Mouse (Mus musculus): ENCODE measurements around the gene Lrrc61. TPM values are rescaled to one million over a fixed set of nuclear protein-coding genes. Genes with fewer than 3 reads are reported as not detected.
"Not testable (repeated sequence)": the region's sequence is repeated elsewhere in the genome, so short reads cannot be mapped to it uniquely, and the experiment has no call there.

The Lrrc61 gene
- polyA plus RNA-seq (2012; ENCODE audit: insufficient read depth, low replicate concordance): 9.9 and 12.4 TPM in 2 replicates

- Histone ChIP-seq H3K4me3 (replicated peaks) (peak within 1 kb of the TSS; percentile 92), H3K27me3 (replicated peaks) (no peaks in the 10 kb centered on the region), H3K4me1 (peaks cover 28% of the 10 kb centered on the region), H3K36me3 (replicated peaks; ENCODE audit: low read length) (peaks cover 35% of the 10 kb centered on the region), H3K9me3 (no peaks in the 10 kb centered on the region)
- TF ChIP-seq GATA1 (IDR thresholded peaks at IDR 0.05; ENCODE audit: borderline replicate concordance, low read length): no peak
- no peak for TF ChIP-seq FLI1 (IDR thresholded peaks at IDR 0.05; ENCODE audit: low read length)
Observed at GRCm38 (mm10) chr6:48554280-48555103, at the start of gene Lrrc61. Lrrc61 (plus strand) TSS chr6:48554796.

GRCm38 (mm10) chr6:48508087-48508486, 46.5 kb upstream of the Lrrc61 start:
- no peak for TF ChIP-seq GATA1 (IDR thresholded peaks at IDR 0.05; ENCODE audit: borderline replicate concordance, low read length)
- TF ChIP-seq FLI1 (IDR thresholded peaks at IDR 0.05; ENCODE audit: low read length): no peak
- Histone ChIP-seq H3K9me3 (no peaks in the 10 kb centered on the region), H3K27me3 (replicated peaks) (peaks cover 36% of the 10 kb centered on the region), H3K4me3 (replicated peaks) (no peak overlapping the region), H3K4me1 (peaks cover 16% of the 10 kb centered on the region), H3K36me3 (replicated peaks; ENCODE audit: low read length) (peaks cover 8% of the 10 kb centered on the region)

DNA sequence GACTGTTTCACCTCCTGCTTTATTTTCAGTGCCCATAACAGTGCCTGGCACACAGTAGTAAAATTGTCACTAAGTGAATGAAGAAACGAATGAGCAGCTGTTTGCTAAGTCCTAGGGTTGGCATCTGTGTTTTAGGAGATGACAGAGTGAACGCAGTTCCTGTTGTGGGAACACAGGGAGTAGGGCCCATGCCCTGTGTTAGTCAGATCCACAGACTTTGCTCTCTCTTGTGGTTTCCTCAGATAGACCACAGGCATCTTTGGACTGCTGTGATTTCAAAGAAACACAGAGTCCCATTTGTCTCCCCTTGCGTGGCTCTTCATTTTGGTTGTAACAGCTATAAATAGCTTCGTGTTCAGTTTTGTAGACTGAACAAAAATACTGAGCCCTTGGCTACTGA, 44.2 kb upstream of the Lrrc61 start:
- H3K4me3 ChIP-seq (replicated peaks): no peak overlapping the region
- no peaks in the 10 kb centered on the region for H3K9me3 ChIP-seq
- H3K27me3 ChIP-seq (replicated peaks): peaks cover 39% of the 10 kb centered on the region
- no peak for TF ChIP-seq FLI1 (IDR thresholded peaks at IDR 0.05; ENCODE audit: low read length)
- no peak for TF ChIP-seq GATA1 (IDR thresholded peaks at IDR 0.05; ENCODE audit: borderline replicate concordance, low read length)
- H3K4me1 ChIP-seq: peaks cover 2% of the 10 kb centered on the region; the same call in 1 of the 2 replicates
- peaks cover 15% of the 10 kb centered on the region for H3K36me3 ChIP-seq (replicated peaks; ENCODE audit: low read length)

DNA sequence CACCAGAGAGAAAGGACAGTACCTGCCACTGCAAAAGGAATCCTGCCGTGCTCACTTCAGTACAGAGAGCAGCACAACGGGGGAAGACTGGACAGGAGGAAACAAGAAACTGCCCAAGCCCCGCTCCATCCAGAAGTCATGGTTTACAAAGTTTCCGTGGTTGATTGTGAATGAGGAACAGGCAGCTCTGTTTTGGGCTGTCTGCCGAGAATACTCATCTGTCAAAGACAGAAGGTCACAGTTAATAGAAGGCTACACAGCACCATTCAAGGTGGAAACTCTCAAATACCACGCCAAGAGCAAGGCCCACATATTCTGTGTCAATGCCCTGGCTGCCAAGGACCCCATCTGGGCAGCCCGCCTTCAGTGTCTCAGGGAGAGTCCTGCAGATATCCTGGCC, 42.7 kb upstream of the Lrrc61 start:
- Histone ChIP-seq H3K9me3 (peaks cover 9% of the 10 kb centered on the region), H3K36me3 (replicated peaks; ENCODE audit: low read length) (peaks cover 28% of the 10 kb centered on the region), H3K4me3 (replicated peaks) (no peak overlapping the region), H3K27me3 (replicated peaks) (peaks cover 34% of the 10 kb centered on the region), H3K4me1 (peaks cover 2% of the 10 kb centered on the region; the same call in 1 of the 2 replicates)
- TF ChIP-seq FLI1 (IDR thresholded peaks at IDR 0.05; ENCODE audit: low read length) (no peak), GATA1 (IDR thresholded peaks at IDR 0.05; ENCODE audit: borderline replicate concordance, low read length) (no peak)

DNA sequence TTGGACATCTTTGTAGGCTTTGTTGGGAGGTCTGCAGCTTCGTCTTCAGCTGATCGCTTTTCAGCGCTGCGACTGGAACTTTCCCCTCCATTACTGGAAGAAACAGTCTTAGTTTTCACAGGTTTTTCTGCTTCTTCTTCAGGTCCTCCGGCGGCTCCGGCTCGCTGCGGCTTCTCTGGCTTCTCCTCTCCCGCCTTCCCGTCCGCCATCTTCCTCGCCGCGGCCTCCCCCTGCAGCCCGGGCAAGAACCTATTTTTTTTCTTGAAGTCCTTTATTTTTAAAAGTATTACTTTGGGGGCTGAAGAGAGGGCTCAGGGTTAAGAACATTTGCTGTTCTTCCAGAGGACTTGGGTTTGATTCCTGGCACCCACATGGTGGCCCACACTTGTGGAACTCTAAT, 29.7 kb upstream of the Lrrc61 start:
- H3K9me3 ChIP-seq; H3K4me3 ChIP-seq (replicated peaks); H3K4me1 ChIP-seq: not testable (repeated sequence)
- Histone ChIP-seq H3K27me3 (replicated peaks) (peaks cover 31% of the 10 kb centered on the region), H3K36me3 (replicated peaks; ENCODE audit: low read length) (peaks cover 19% of the 10 kb centered on the region)

GRCm38 (mm10) chr6:48527901-48528300, 26.7 kb upstream of the Lrrc61 start:
- TF ChIP-seq FLI1 (IDR thresholded peaks at IDR 0.05; ENCODE audit: low read length) (no peak), GATA1 (IDR thresholded peaks at IDR 0.05; ENCODE audit: borderline replicate concordance, low read length) (no peak)
- Histone ChIP-seq H3K27me3 (replicated peaks) (peaks cover 60% of the 10 kb centered on the region), H3K9me3 (no peaks in the 10 kb centered on the region), H3K4me3 (replicated peaks) (no peak overlapping the region), H3K4me1 (peaks cover 29% of the 10 kb centered on the region), H3K36me3 (replicated peaks; ENCODE audit: low read length) (peaks cover 31% of the 10 kb centered on the region)

- TF ChIP-seq GATA1 (IDR thresholded peaks at IDR 0.05; ENCODE audit: borderline replicate concordance, low read length): no peak
- no peak for TF ChIP-seq FLI1 (IDR thresholded peaks at IDR 0.05; ENCODE audit: low read length)
- H3K4me1 ChIP-seq: peaks cover 29% of the 10 kb centered on the region
- H3K27me3 ChIP-seq (replicated peaks): peaks cover 73% of the 10 kb centered on the region
- no peak overlapping the region for H3K4me3 ChIP-seq (replicated peaks)
- no peaks in the 10 kb centered on the region for H3K9me3 ChIP-seq
- H3K36me3 ChIP-seq (replicated peaks; ENCODE audit: low read length): peaks cover 32% of the 10 kb centered on the region
Observed at GRCm38 (mm10) chr6:48529261-48529660, 25.3 kb upstream of the Lrrc61 start.

DNA sequence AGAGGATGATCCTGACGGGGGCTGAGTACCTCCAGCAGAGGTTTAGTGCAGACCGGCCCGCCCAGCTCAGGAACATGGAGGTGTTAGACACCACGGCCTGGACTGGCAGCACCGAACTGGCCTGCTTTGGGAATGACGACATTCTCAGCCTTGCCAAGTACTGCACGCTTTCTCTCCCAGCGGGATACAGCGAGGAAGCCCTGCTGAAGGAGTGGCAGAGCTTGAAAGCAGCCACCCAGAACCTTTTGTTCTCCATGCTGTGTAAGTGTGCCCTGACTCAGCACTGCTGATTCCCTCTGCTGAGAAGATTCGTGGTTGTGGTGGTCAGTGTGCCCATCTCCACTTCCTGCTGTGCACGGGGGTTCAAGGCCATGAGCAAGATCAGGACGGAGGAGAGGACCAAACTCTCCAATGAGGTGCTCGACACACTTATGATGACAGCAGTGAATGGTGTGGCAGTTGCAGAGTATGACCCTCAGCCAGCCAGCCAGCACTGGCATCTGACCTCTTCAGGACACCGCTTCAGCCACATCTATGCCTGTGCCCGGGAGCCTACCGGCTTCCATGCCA, 24.6 kb upstream of the Lrrc61 start:
- TF ChIP-seq GATA1 (IDR thresholded peaks at IDR 0.05; ENCODE audit: borderline replicate concordance, low read length) (no peak), FLI1 (IDR thresholded peaks at IDR 0.05; ENCODE audit: low read length) (no peak)
- Histone ChIP-seq H3K4me1 (peaks cover 29% of the 10 kb centered on the region), H3K36me3 (replicated peaks; ENCODE audit: low read length) (peaks cover 32% of the 10 kb centered on the region), H3K4me3 (replicated peaks) (no peak overlapping the region), H3K27me3 (replicated peaks) (peaks cover 79% of the 10 kb centered on the region), H3K9me3 (no peaks in the 10 kb centered on the region)

DNA sequence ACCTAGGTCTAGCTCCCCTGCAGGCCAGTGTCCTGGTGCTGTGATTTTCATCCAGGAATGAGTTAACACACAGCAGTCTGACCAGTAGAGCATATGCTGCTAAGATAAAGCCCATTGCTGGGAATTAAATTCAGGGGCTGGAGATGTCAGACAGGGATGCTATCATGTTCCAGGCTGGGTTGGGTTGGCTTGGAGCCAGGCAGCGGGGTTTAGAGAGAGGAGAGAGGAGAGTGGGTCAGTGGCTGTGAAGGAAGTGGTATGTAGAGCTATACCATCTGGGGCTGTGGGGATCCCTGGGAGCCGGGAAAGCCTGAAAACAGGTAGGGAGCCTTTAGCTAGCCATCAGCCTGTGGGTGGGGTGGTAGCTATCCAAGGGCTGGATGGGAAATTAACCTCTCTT, 23.7 kb upstream of the Lrrc61 start:
- peaks cover 32% of the 10 kb centered on the region for H3K36me3 ChIP-seq (replicated peaks; ENCODE audit: low read length)

GRCm38 (mm10) chr6:48533475-48533874, 21.1 kb upstream of the Lrrc61 start:
- H3K36me3 ChIP-seq (replicated peaks; ENCODE audit: low read length): peaks cover 21% of the 10 kb centered on the region
- TF ChIP-seq FLI1 (IDR thresholded peaks at IDR 0.05; ENCODE audit: low read length) (no peak), GATA1 (IDR thresholded peaks at IDR 0.05; ENCODE audit: borderline replicate concordance, low read length) (no peak)
- H3K4me3 ChIP-seq (replicated peaks): no peak overlapping the region
- H3K9me3 ChIP-seq: no peaks in the 10 kb centered on the region
- peaks cover 54% of the 10 kb centered on the region for H3K4me1 ChIP-seq
- peaks cover 95% of the 10 kb centered on the region for H3K27me3 ChIP-seq (replicated peaks)

More for the DNA sequence above, 23.7 kb upstream of the Lrrc61 start:
- Histone ChIP-seq H3K27me3 (replicated peaks) (peaks cover 88% of the 10 kb centered on the region), H3K4me1 (peaks cover 29% of the 10 kb centered on the region), H3K9me3 (no peaks in the 10 kb centered on the region), H3K4me3 (replicated peaks) (no peak overlapping the region)
- TF ChIP-seq GATA1 (IDR thresholded peaks at IDR 0.05; ENCODE audit: borderline replicate concordance, low read length) (no peak), FLI1 (IDR thresholded peaks at IDR 0.05; ENCODE audit: low read length) (no peak)
